In the genomic region with DNA sequence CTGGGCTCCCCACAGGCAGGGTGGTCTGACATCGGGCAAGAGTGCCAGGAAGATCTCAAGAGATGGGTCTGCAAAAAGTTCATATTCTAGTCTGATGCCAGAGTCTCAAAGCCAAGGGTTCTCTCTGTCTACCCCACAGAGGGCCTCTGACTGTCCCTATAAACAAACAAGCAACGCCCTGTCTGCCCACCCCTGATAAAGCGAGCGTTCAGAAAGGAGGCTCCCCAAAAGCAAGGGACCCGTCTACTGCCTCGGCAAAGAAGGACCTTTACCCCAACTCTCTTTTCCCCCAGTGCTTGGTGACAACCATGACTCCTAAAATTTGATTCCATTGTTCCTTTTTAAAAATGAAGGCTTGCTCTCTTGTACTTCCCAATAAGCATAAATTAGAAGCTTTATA, we compare ENCODE assay signal across 15 mouse cellular contexts. TPM values are rescaled to one million over a fixed set of nuclear protein-coding genes. Genes with fewer than 3 reads are reported as not detected.
DNase-seq lines count a peak whose midpoint lies in the region; ATAC-seq and TF ChIP-seq lines count a peak whose summit lies in the region.
"Had no signal": no experiment of that assay in that cellular context is flagged by ENCODE, and none has a peak within 500 bp of the region (broad histone marks: within the 10 kb centered on the region; RNA-seq: fewer than 3 reads in every experiment).

Gene Ermap, minus strand, starts transcription at position 148 of the 400 bp plus-strand sequence.

- no peak for TF ChIP-seq CTCF in bone marrow, adult 2 months (IDR thresholded peaks at IDR 0.05; ENCODE audit: control insufficient read depth, insufficient read depth, low read length)

- peaks cover 9% of the 10 kb centered on the region for H3K4me1 ChIP-seq in hindbrain, embryonic 10.5 days (replicated peaks)
- H3K4me1 ChIP-seq in hindbrain, embryonic 12.5 days, result no peaks in the 10 kb centered on the region
- H3K4me1 ChIP-seq in bone marrow, adult 2 months (ENCODE audit: control insufficient read depth, insufficient read depth, low read length), result peaks cover 3% of the 10 kb centered on the region
- H3K4me1 ChIP-seq: embryonic facial prominence, embryonic 10.5 days; forebrain, embryonic 15.5 days; hindbrain, embryonic 13.5 days had no signal

- WGBS in hindbrain, embryonic 10.5 days, result 58% methylated on average over 6 of the region's 6 CpGs
- WGBS in hindbrain, embryonic 12.5 days, result 54% methylated on average over 6 of the region's 6 CpGs
- WGBS in bone marrow, adult 2 months, result 60% methylated on average over 6 of the region's 6 CpGs

- TF ChIP-seq POLR2A in bone marrow, adult 2 months (IDR thresholded peaks at IDR 0.05; ENCODE audit: borderline replicate concordance, control insufficient read depth, low read depth, low read length), result peak; percentile 47; the same call in 1 of the 2 replicates

- no peaks in the 10 kb centered on the region for H3K9me3 ChIP-seq in hindbrain, embryonic 10.5 days
- no peaks in the 10 kb centered on the region for H3K9me3 ChIP-seq in hindbrain, embryonic 12.5 days (replicated peaks)
- H3K9me3 ChIP-seq: embryonic facial prominence, embryonic 10.5 days; forebrain, embryonic 15.5 days; hindbrain, embryonic 13.5 days had no signal

- peak within 1 kb of the TSS; percentile 7; the same call in 1 of the 2 replicates for H3K4me3 ChIP-seq in hindbrain, embryonic 10.5 days
- H3K4me3 ChIP-seq in hindbrain, embryonic 12.5 days, result no peak within 1 kb of the TSS
- H3K4me3 ChIP-seq in bone marrow, adult 2 months (replicated peaks; ENCODE audit: control insufficient read depth, low read depth, low read length), result peak within 1 kb of the TSS; percentile 88
- H3K4me3 ChIP-seq: embryonic facial prominence, embryonic 10.5 days; forebrain, embryonic 15.5 days; hindbrain, embryonic 13.5 days had no signal

- no peak within 1 kb of the TSS for H3K4me2 ChIP-seq in hindbrain, embryonic 12.5 days (replicated peaks)
- H3K4me2 ChIP-seq: forebrain, embryonic 15.5 days; hindbrain, embryonic 13.5 days had no signal

- H3K27me3 ChIP-seq in hindbrain, embryonic 10.5 days (ENCODE audit: insufficient read depth, poor library complexity, severe bottlenecking), result peaks cover 11% of the 10 kb centered on the region; the same call in 1 of the 2 replicates
- H3K27me3 ChIP-seq in hindbrain, embryonic 12.5 days, result no peaks in the 10 kb centered on the region
- H3K27me3 ChIP-seq: forebrain, embryonic 15.5 days; hindbrain, embryonic 13.5 days had no signal

- no peak within 1 kb of the TSS for H3K9ac ChIP-seq in hindbrain, embryonic 12.5 days
- H3K9ac ChIP-seq: forebrain, embryonic 15.5 days; hindbrain, embryonic 13.5 days had no signal

- no peaks in the 10 kb centered on the region for H3K36me3 ChIP-seq in hindbrain, embryonic 10.5 days
- H3K36me3 ChIP-seq in hindbrain, embryonic 12.5 days, result no peaks in the 10 kb centered on the region
- H3K36me3 ChIP-seq: embryonic facial prominence, embryonic 10.5 days; forebrain, embryonic 15.5 days; hindbrain, embryonic 13.5 days had no signal

- DNase-seq in hindbrain, embryonic 10.5 days (ENCODE audit: low spot score), result no peak
- DNase-seq in liver, result peak; percentile 90
- peak; percentile 43 to 57 for DNase-seq in spleen, postnatal 14 days (ENCODE audit: low spot score in 2 of 2)
- no peak for DNase-seq in layer of hippocampus, postnatal 36 days
- DNase-seq: adrenal gland, postnatal 14 days; cerebellum, adult 8-10 months; kidney, adult 8-10 months; layer of hippocampus, adult 9-11 months; lung, postnatal 36 days had no signal

- peak within 1 kb of the TSS; percentile 66 for H3K27ac ChIP-seq in hindbrain, embryonic 10.5 days
- H3K27ac ChIP-seq in hindbrain, embryonic 12.5 days, result no peak within 1 kb of the TSS
- H3K27ac ChIP-seq in bone marrow, adult 2 months (ENCODE audit: control insufficient read depth, insufficient read depth, low read depth, low read length, poor library complexity), result peak within 1 kb of the TSS; percentile 93
- H3K27ac ChIP-seq: embryonic facial prominence, embryonic 10.5 days; forebrain, embryonic 15.5 days; hindbrain, embryonic 13.5 days had no signal

- ATAC-seq in hindbrain, embryonic 12.5 days (ENCODE audit: low FRiP score), result no peak
- no peak for ATAC-seq in CD4-positive, CD25-positive, alpha-beta regulatory T cell, adult 4 months
- ATAC-seq: forebrain, embryonic 15.5 days had no signal

RNA-seq across cellular contexts. Expression of gene Ermap, which starts in this region (rescaled TPM):
- polyA plus RNA-seq in hindbrain, embryonic 10.5 days (2016; fragmentation: Nextera tagmentation; extraction: Ambion mirVana), result 7.0 and 12.1 TPM in 2 replicates
- polyA plus RNA-seq in hindbrain, embryonic 12.5 days (2016; fragmentation: Nextera tagmentation; extraction: Ambion mirVana), result 7.4 and 7.9 TPM in 2 replicates
- 173 and 189 TPM in 2 replicates for polyA plus RNA-seq in bone marrow, adult 2 months (2011; ENCODE audit: insufficient read depth, insufficient read length, low replicate concordance, missing spikeins)
- polyA plus RNA-seq in CD4-positive, CD25-positive, alpha-beta regulatory T cell, adult 4 months (2017; shearing (Covaris generic)), result not detected
- under 1 TPM; 0.28 to 0.32 TPM for total RNA-seq in layer of hippocampus, postnatal 36 days (2021)

Comparison
In these comparisons a context has a peak if more than half of its experiments do, and no peak if none do; other contexts are left out.
1. RNA of gene Ermap (polyA plus RNA-seq): 173 to 189 TPM in bone marrow, adult 2 months; 7.4 to 7.9 TPM in hindbrain, embryonic 12.5 days, 7.0 to 12.1 TPM in hindbrain, embryonic 10.5 days and not detected in CD4-positive, CD25-positive, alpha-beta regulatory T cell, adult 4 months; every median in the first group is over 10 times any median in the second.
2. DNase-seq: peak in liver (single experiment) and spleen, postnatal 14 days (2 of 2); none in hindbrain, embryonic 10.5 days (single experiment) and layer of hippocampus, postnatal 36 days (0 of 2).